Mouse (Mus musculus) MEL-GATA-1-ER (cell line): ENCODE data around the gene Nudt7.

Experiments used
- DNase-seq: peaks from one replicate; pipeline ENCODE4 v3.0.0-alpha.2; 2012; ENCODE audit warnings: low read depth; ENCODE audit errors: extremely low read depth

The Nudt7 gene

DNA sequence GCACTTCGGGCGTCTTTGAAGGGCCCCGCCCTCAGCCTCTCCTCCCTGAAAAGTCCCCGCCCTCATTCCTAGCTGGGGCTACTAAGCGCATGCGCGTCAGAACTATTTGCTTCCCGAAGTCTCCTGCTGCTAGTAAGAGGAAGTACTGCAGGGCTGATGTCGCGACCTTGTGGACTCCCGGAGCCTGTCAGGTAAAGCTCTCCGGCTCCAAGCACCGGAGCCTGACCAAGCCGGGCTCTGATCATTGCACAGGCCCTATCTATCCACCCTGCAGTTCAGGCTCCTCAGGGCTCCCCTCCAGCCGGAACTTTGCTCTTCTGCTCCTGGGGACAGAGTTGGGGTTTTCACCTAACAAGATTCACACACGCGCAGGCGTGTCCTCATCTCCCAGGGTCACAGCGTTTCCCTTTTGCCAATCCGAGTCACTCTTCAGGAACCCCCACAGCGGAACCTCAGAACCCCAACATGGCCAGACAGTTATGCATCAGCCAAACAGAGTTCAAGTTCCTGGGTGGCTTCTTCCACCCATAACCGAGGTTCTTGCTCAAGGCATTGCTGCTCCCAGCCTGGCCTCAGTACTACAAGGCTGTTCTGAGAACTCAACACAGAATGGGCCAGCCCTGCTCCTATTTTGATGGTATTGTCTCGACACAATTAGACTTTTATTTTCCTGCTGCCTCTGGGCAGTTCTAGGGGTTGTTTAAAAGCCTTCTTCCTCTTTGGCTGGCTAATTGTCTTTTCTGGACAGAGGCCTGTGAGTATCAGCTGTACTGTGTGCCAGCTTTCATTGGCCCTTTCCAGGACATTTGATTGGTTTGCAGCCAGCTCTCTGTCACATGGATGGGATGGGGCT lies at the start of gene Nudt7:
Nudt7 (plus strand) TSS at position 48 of the 853 bp plus-strand sequence.
- no peak for DNase-seq

DNA sequence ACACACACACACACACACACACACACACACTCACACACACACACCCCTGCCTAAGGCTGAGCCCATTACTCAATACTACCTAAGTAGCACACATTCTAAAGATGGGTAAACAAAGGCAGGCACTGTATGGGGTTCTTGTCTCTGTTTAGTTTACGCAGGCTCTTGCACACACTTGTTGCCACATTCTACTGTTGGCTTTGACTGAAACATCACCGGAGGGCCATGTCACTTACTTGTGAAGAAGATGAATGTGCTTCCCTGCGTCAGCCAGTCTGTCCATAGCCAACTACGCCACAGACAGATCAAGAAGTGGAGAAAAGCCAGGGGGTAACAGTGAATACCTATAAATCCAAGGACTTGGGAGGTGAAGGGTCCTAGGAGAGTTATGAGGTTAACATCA lies 45.4 kb upstream of the Nudt7 start:
- no peak for DNase-seq

DNA sequence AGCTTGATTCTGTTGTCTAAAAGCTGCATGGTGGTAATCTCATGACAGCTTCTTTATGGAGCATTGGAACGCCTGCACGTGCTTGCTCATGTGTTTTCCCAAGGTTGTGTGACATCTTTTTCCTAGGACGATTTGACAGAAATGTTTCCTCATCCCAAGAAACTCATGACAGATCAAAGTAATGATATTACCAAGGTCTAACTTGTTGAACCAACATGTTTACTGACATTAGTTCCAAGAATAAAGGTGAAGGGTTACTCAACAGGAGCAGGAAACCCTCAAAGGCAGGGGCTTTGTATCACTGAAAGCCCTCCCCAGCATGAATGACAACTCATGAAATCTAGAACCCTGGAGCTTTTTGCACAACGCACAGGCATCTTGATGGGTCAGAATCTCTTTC lies 42.6 kb upstream of the Nudt7 start:
- DNase-seq = no peak

DNA sequence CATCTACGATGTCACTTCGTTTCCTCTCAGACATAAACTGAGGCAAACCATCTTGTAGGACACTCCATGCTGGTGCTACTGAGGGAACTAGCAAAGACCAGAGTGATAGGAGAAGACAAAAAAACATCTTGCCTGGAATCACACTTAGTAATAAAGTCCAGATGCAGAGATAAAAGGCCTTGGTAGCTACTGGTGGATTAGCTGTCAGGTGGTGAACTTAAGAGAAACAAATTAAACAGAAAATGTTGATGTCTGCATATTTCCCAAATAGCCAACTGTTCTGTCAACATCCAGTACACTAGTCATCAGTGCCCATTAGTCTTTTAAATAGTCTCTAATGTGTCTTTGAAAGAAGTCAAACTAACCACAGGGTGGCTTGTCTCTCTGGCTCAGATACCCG lies 40.0 kb upstream of the Nudt7 start:
- DNase-seq = no peak

DNA sequence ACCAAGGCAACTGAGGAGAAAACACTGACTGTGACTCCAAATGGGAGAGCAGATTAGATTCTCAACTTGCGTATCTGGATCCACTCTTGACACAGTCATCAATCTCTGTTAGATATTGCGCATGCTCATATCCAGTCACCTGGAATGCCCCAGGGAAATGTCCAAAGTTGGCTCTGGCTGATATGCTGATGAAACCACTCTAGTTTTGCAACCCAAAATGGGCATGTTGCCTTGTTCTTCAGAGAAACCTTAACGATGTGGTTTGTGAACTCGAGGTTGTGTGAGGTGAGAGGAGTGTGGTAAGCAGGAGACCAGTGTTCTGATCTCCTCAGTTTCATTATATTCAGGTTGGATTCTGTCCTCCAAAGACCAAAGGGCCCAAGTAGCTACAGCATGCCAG lies 38.8 kb upstream of the Nudt7 start:
- DNase-seq = no peak

DNA sequence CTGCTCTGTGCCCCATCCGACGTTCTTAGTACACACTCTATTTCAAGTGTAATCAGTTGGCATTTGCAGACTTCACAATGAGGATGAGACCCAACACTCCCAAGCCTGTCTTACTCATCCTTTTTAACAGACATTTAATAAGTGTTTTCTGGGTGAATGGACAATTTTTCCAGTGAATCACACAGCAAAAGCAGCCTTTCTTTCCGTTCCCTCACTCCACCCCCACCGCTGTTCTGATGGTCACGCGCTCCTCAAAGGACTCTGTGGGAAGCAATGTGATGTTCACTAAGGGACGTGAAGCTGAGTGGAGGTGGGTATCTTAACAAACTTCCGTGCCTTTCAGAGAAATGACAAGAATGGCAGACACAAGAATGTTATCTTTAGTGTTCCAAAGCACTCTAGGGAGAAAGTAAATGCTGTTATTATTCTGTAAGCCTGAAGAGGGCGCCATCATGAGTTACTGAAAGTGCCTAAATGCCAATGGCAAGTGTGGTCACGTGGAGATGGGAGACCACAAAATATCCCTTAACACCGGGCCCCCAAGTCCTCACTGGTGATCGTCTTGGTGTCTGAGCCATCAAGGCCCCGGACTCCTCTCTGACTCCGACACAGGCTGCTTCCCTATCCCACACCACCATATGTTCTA lies 32.7 kb upstream of the Nudt7 start:
- no peak for DNase-seq

DNA sequence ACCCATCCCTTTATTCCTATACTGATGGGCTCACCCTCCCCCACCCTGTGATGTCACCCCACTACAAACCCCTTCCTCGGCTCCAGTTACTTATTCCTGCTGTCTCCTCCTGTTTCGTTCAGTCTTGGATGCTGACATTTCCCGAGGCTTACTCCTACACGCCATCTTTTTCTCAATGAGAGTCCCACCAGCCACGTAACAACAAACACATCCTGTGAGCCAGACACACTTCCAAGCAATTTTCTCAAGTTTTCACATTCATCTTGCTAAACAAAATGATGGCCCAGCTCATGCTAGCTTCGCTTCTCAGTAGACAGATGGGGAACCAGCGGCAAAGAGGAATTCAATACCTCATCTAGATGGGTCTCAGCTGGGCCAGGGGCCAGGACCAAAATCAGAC lies 30.0 kb upstream of the Nudt7 start:
- no peak for DNase-seq

DNA sequence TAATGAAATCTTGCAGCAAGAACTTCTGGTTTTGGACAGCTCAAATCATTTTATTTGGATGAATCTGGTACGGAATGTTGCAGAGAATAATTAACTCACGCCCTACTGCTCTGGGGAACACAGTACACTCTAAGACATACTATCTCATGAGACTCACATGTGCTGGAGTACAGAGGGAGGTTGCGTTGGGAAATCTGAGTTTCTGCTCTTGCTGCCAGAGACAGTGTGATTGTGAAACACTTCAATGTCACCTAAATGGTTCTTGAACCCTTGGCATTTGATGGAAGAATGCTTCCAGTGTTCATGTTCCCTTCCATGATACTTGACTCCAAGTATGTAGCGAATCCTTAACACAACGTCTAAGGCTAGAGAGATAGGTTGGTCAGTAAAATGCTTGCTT lies 27.4 kb upstream of the Nudt7 start:
- no peak for DNase-seq

DNA sequence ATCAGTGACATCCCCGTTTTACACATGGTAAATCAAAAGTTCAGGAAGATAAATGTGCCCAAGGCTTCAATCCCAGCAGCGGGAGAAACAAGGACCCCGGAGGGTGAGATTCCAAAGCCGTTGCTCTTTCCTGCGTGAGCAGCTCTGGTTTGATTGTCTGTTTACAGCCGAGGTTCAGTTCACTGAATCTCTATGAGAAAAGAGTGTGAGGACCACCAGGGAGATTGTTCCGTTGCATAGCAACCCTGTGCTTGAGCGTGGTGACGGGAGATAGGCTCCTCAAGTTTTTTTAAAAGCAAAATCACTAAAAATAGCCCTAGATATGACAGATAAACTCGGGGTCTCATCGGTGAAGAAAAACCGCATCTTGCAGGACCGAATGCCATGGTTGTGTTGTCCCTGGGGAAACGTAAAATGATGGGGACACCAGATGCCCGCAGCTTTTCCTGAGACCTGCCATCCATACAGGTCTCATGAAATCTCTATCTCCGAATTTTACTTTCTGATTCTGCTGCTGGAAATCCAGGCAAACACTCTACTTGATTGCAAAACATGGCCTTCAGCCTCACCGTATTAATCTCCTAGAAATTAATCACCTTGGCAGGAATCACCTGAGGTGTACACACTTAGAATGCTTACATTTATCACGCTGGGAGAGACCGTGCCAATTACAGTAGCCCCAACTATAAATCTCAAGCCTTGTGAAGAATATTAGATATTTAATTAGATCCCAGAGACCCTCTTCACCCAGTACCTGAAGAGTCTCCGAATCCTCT lies 23.8 kb upstream of the Nudt7 start:
- no peak for DNase-seq

DNA sequence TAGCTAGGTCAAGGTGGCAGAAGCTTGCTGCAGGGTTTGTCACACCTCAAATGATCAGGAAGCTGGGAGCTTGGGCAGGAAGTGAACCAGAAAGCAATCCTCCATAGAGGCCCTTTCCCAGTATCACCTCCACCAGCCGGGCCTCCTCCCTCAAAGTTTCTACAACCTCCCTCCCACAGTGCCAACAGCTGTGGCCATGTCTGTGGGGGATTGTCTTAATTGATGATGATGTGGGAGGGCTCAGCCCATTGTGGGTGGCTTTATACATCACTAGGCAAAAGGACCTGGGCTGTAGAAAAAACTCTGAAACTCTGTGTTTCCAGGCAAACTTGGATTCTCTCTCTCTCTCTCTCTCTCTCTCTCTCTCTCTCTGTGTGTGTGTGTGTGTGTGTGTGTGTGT lies 18.3 kb upstream of the Nudt7 start:
- DNase-seq = no peak

DNA sequence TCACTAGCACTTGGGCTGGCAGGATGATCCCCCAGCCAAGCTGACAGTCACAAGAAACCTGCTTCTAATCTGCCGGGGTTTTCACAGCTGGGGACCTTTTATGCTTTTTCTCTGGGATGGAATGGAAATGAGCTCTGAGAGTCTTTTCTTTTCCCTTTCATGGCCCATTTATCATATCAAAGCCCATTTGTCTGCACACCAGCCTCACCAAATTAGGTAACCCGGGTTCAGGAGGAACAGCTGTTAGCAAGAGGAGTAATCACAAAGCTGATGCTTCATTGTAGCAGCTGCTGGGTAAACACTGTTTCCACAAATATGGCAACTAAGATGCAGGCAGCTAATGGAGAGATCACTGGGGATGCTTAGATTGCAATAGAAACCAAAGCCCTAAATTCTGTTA lies 17.3 kb upstream of the Nudt7 start:
- no peak for DNase-seq

DNA sequence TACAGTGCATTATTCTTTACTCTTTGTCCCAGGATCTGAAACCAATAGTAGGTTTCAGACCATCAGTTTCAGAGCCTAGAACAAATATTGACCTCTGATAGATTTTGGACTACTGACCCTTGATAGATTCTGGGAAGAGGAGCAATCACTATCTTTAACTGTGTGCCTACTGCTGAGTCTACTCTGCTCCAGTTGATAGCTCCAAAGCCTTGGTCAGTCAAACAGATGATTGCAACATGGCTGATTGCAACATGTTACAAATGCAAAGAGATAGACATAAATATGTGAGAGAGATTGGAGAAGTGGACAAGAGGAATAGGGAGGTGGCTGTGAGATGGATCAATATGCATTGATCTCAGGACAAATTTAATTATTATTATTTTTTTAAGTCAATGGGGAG lies 15.9 kb upstream of the Nudt7 start:
- DNase-seq = no peak

DNA sequence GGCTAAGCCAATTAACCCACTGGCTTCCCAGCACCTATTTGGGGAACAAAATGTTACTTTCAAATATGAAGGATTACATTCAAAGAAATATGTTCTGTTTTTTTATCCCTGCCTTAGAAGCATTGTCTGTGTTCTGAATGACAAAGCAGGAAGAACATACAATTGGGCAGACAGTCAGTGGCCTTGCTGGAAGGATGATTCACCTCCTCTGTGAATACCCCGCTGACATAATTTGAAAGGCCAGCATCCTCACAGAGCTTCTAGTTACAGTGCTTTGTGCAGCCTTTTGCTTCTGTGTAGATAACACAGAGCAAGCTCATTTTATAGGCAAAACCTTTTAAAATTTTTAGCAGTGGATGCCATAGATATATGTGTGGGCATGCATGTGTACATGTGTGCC lies 11.6 kb upstream of the Nudt7 start:
- no peak for DNase-seq

DNA sequence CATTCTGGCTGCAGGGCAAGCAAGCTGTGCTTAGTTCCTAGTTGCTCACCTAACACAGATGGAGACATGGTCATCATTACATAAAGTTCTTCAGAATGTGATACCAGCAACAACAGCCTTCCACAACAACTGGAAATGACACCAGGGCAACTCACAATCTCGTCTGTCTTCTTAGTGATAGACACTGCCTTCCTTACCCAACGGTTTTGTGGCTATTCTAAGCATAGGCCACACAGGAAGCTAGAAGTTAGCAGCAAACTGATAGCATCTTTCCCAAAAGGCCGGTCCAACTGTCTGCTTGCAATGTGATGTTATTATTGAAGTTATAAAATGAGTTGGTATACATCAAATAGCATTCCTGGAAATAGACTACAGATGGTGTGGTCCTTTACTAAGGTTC lies 9.7 kb upstream of the Nudt7 start:
- no peak for DNase-seq

DNA sequence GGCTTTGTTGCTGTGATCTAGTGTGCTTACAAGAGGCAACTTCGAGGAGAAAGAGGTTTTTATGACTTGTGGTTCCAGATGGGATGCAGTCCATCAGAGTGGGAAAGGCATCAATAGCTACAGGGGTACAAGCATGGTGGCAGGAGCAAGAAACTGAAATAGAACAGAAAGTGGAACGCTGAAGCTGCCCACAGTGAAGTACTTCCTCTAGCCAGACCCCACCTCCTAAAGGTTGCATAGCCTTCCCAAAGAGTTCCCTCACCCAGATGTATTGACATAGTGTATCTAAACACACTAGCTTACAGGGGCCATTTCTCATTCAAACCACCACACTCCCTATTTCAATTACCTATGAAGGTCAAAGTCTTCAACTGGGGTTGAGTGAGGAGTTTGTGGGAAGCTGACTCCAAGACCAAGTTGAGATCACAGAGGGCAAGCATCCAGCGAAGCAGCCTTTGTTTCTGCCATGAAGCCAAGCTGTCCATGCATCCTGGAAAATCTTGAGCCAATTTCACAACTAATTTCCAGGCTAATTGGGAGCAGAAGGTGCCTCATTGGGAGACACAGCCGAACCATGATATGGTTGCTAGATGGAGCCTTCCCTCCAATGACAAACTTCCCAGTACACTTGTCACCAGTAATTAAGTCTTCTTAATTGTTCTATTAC lies 9.1 kb upstream of the Nudt7 start:
- DNase-seq = no peak

DNA sequence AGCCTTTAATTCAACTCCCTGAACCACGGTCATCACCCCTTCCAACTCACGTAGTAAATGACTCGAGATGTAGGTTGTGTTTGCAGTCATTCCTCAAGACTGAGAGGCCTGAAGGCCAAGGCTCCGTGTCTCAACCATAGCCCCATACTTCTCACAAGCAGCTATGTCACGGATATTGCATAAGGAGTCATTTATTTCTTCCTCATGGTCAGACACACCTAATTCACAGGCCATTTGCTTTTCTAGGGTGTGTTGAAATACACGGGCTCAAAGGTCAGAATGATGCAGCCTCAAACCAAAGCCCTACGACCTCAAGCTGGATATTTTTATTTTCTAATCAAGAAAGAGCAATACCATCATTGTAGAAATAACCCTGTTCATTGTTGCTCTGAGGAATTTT lies 2.5 kb upstream of the Nudt7 start:
- no peak for DNase-seq

DNA sequence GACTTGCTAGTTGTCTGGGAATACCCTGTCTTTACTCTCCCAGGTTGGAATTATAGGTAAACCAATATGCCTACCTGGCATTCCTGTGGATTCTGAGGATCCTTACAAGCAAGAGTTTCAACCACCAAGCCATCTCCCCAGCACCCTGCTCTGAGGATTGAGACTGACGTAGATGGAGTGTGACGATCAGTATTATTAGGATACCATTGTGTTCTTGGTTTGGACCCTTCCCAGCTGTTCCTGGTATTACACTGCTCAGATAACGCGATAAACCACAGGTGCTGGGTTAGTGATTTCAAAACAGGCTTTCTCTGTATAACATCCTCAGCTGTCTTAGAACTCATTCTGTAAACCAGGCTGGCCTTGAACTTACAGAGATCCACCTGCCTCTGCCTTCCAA lies 1.9 kb upstream of the Nudt7 start:
- no peak for DNase-seq

DNA sequence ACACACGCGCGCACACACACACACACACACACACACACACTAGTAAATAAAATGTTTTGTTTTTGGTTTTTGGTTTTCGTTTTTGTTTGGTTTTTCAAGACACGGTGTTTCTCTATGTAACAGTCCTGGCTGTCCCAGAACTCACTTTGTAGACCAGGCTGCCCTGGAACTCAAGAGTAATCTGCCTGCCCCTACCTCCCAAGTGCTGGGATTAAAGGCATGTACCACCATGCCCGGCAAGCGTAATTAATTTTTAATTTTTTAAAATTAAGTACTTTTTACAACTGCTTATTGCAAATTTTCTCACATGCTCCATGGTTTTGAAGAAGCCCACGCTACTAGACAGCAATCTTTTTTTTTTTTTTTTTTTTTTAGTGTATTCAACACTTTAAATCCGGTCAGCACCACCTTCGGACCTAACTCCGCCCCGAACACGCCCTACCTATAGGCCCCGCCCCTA lies 277 bp upstream of the Nudt7 start:
- no peak for DNase-seq

DNA sequence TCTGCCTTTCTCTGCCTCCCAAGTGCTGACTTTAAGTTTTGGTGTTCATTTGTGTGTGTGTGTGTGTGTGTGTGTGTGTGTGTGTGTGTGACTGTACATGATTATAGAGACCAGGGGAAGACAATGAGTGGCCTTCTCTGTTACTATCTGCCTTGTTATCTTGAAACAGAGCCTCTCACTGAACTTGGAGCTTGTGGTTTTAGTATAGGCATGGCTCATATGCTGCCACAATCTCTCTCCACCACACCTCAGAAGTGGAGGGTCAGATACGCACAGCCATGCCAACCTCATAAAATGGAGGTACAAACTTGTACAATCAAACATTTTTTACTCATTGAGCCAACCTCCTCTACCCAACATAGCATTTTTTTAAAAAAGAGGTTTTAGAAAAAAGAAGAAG lies 3.4 kb downstream of the Nudt7 start:
- DNase-seq = no peak

DNA sequence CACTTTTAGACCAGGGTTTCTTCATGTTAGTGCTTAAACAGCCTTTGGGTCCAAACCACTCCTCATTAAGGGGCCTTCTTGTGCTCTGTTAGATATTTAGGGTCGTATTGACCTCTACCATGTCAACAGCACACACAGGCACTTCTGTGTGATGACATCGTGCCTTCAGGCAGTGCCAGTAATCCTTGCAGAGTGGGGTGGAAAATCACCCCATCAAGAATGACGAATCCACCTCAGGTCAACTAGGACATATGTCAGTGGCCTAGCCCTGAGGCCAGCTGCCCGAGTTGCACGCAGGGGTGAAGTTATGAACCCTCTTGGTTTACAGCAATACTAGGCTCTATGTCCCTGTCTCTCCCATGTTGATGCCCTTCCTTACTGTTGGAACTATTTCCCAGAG lies 3.8 kb downstream of the Nudt7 start:
- DNase-seq = no peak

DNA sequence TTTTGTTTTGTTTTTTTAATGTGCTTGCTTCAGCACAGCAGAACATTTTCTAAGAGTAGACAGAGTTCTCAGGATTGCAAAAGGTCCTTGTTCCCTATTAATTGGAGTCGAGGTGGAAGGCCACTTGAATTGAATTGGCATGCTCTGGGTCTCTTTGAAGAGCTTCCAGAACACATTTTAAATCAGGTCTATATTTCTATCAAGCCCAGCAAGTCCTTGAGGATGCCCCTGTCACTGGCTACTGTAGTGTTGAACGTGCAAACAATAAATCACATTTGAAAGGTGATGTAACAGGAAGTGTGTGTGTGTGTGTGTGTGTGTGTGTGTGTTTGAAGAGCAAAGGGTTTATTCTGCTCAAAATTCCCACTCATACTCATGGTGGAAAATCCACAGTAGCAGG lies 7.1 kb downstream of the Nudt7 start:
- no peak for DNase-seq

DNA sequence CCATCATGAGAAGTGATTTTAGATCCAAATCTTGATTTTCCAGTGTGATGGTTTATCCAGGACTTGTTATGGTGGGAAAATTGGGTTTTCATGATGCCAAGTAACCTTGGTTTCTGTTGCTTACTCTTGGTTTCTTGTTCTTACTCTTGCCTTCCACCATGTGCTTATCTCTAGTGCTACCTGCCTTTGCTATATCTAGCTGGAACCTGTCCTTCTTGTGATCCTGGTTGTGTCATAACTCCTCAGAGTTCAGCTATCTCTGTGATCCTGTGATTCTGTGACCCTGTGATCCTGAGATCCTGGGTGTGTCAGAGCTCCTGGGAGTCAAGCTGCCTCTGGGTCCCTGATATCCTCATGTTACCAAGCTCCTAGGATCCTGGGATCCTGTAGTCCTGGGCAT lies 8.8 kb downstream of the Nudt7 start:
- DNase-seq = no peak
